Mouse (Mus musculus) liver (tissue): ENCODE data around the gene Chst2.

Experiments used
- DNase-seq: peaks from one replicate; pipeline ENCODE4 v3.0.0-alpha.2; 2020; ENCODE audit warnings: mixed read lengths

The Chst2 gene

DNA sequence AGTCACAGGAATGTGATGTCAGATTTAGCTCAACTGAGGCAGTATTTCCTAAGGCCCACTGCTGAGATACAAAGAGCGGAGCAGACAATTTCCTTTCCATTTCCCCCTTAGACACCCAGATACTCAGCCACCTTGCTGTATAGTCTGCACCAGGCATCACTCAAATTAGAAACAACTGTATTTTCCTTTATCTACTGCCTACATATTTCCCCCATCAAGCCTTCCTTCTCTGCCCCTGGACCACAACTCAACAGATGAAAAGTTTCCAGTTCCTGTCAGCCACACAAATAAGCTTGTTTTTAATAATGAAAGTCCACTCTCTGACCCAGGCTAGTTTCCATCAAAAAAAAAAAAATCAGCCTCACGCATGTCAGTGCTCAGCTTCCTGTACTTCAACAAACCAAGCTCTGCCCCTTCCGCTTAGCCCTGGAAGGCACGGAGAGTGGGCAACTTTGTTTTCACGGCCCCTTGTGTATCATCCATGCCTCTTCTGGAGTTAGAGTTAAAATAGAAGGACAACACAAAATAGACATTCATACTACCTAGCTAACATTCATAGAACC, 52.6 kb downstream of the Chst2 start:
- DNase-seq, result no peak

DNA sequence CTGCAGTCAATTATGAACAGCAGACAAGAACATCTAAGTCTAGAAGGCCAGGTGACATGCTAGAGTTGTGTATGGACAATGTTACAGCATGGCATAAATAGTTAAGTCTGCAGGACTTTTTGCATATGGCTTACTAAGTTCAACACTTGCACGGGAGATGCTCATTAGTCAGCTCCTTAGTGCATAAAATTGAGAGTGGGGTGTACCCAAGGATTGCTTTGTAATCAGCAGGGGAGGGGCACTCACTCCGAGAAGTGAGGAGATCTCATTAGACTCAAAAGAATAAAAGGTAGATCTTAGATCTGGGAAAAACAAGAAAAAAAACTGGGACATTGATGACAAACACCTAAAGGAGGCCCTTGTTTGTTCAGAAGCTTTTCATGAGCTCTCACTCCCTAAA, 54.6 kb downstream of the Chst2 start:
- no peak for DNase-seq

GRCm38 (mm10) chr9:95350550-95350949, 56.0 kb downstream of the Chst2 start:
- DNase-seq, result no peak
